Mouse (Mus musculus) heart, embryonic 13.5 days (tissue): ENCODE measurements around the gene Tbcel. TPM values are rescaled to one million over a fixed set of nuclear protein-coding genes. Genes with fewer than 3 reads are reported as not detected.

Source experiments
- ATAC-seq: fragments of 200-750 bp; cut with Nextera tagmentation; 2 replicates; pipeline ENCODE4 v1.8.0; 2017; ENCODE audit warnings: moderate TSS enrichment; ENCODE audit not compliant: insufficient number of reproducible peaks, low FRiP score, low TSS enrichment; ENCODE audit errors: extremely low read depth
- H3K27ac ChIP-seq: fragments of 300-500 bp; sonication (generic); replicated peaks from 2 replicates; pipeline ENCODE4 v1.5.1; 2015; ENCODE audit warnings: moderate library complexity, mild to moderate bottlenecking, inconsistent platforms
- H3K27me3 ChIP-seq: fragments of 300-500 bp; sonication (generic); replicated peaks from 2 replicates; pipeline ENCODE4 v1.6.1; 2015; ENCODE audit warnings: mild to moderate bottlenecking, inconsistent platforms
- H3K36me3 ChIP-seq: fragments of 300-500 bp; sonication (generic); 2 replicates; pipeline ENCODE4 v1.6.1; 2015; ENCODE audit warnings: mild to moderate bottlenecking, inconsistent platforms
- H3K4me1 ChIP-seq: fragments of 300-500 bp; sonication (generic); 2 replicates; pipeline ENCODE4 v1.6.1; 2015; ENCODE audit warnings: inconsistent platforms
- H3K4me2 ChIP-seq: fragments of 300-500 bp; sonication (generic); 2 replicates; pipeline ENCODE4 v1.6.1; 2015; ENCODE audit warnings: inconsistent platforms, mild to moderate bottlenecking, moderate library complexity
- H3K4me3 ChIP-seq: fragments of 300-500 bp; sonication (generic); 2 replicates; pipeline ENCODE4 v1.5.1; 2015; ENCODE audit warnings: moderate library complexity, mild to moderate bottlenecking, inconsistent platforms
- H3K9ac ChIP-seq: fragments of 300-500 bp; sonication (generic); 2 replicates; pipeline ENCODE4 v1.6.1; 2015; ENCODE audit warnings: inconsistent platforms, mild to moderate bottlenecking, moderate library complexity
- H3K9me3 ChIP-seq: fragments of 300-500 bp; sonication (generic); 2 replicates; pipeline ENCODE4 v1.6.1; 2016; ENCODE audit warnings: inconsistent platforms
- WGBS: fragments of 180-500 bp; shearing (Covaris S2); methylation state at CpG from one replicate; pipeline ENCODE4 v1.1.7; 2015; ENCODE audit warnings: mixed read lengths; 5-methylcytosine and 5-hydroxymethylcytosine counted together
- polyA plus RNA-seq: library from polyadenylated mRNA; unstranded; fragments of >200 nt; fragmentation: Nextera tagmentation; extraction: Ambion mirVana; gene quantifications from 2 replicates; pipeline ENCODE4 v1.2.1, GENCODE M21; 2015

Tbcel gene
- polyA plus RNA-seq, 1 experiment from 2014 or later: 4.1 TPM

- Histone ChIP-seq H3K27ac (peak overlapping the region; percentile 64), H3K4me2 (peak overlapping the region; percentile 52), H3K36me3 (no peaks in the 10 kb centered on the region), H3K4me3 (peak overlapping the region; percentile 18; the same call in 1 of the 2 replicates), H3K9me3 (no peaks in the 10 kb centered on the region), H3K9ac (peak overlapping the region; percentile 28; the same call in 1 of the 2 replicates), H3K4me1 (peaks cover 48% of the 10 kb centered on the region), H3K27me3 (peaks cover 73% of the 10 kb centered on the region)
- 41% methylated on average over 8 of the region's 8 CpGs for WGBS
- ATAC-seq: peak; percentile 79
These were observed 44.2 kb downstream of the Tbcel start for GRCm38 (mm10) chr9:42463220-42463989.

- H3K4me3 ChIP-seq: peak overlapping the region; percentile 18
- H3K36me3 ChIP-seq: no peaks in the 10 kb centered on the region
- peaks cover 73% of the 10 kb centered on the region for H3K27me3 ChIP-seq
- peak overlapping the region; percentile 52 for H3K4me2 ChIP-seq
- no peaks in the 10 kb centered on the region for H3K9me3 ChIP-seq
- peak overlapping the region; percentile 64 for H3K27ac ChIP-seq
- no peak for ATAC-seq
- WGBS: 69% methylated on average over 7 of the region's 7 CpGs
- no peak overlapping the region for H3K9ac ChIP-seq
- peaks cover 48% of the 10 kb centered on the region for H3K4me1 ChIP-seq
These were observed 44.9 kb downstream of the Tbcel start for GRCm38 (mm10) chr9:42462585-42463219.

GRCm38 (mm10) chr9:42461390-42462108 lies 46.1 kb downstream of the Tbcel start:
- WGBS: 5% methylated on average over 11 of the region's 11 CpGs
- Histone ChIP-seq H3K27ac (peak overlapping the region; percentile 83), H3K4me2 (peak overlapping the region; percentile 56), H3K27me3 (peaks cover 72% of the 10 kb centered on the region), H3K9ac (peak overlapping the region; percentile 33), H3K9me3 (no peaks in the 10 kb centered on the region), H3K4me1 (peaks cover 52% of the 10 kb centered on the region), H3K36me3 (no peaks in the 10 kb centered on the region), H3K4me3 (peak overlapping the region; percentile 38)
- ATAC-seq: peak; percentile 59; the same call in 1 of the 2 replicates

- H3K36me3 ChIP-seq: no peaks in the 10 kb centered on the region
- ATAC-seq: no peak
- peak overlapping the region; percentile 28; the same call in 1 of the 2 replicates for H3K9ac ChIP-seq
- 84% methylated on average over 10 of the region's 10 CpGs for WGBS
- peak overlapping the region; percentile 56 for H3K4me2 ChIP-seq
- H3K4me3 ChIP-seq: peak overlapping the region; percentile 38
- H3K4me1 ChIP-seq: peaks cover 47% of the 10 kb centered on the region
- peaks cover 74% of the 10 kb centered on the region for H3K27me3 ChIP-seq
- H3K27ac ChIP-seq: peak overlapping the region; percentile 83
- no peaks in the 10 kb centered on the region for H3K9me3 ChIP-seq
These were observed 47.3 kb downstream of the Tbcel start for GRCm38 (mm10) chr9:42460353-42460752.

GRCm38 (mm10) chr9:42459736-42460135 lies 47.9 kb downstream of the Tbcel start:
- ATAC-seq: no peak
- H3K4me1 ChIP-seq: peaks cover 47% of the 10 kb centered on the region

GRCm38 (mm10) chr9:42458741-42459515 lies 48.7 kb downstream of the Tbcel start:
- Histone ChIP-seq H3K9me3 (no peaks in the 10 kb centered on the region), H3K27me3 (peaks cover 81% of the 10 kb centered on the region), H3K4me2 (peak overlapping the region; percentile 56), H3K27ac (no peak overlapping the region), H3K4me1 (peaks cover 47% of the 10 kb centered on the region), H3K9ac (no peak overlapping the region), H3K36me3 (no peaks in the 10 kb centered on the region), H3K4me3 (peak overlapping the region; percentile 38)
- no peak for ATAC-seq
- WGBS: 61% methylated on average over 9 of the region's 9 CpGs

More at GRCm38 (mm10) chr9:42459736-42460135, 47.9 kb downstream of the Tbcel start:
- Histone ChIP-seq H3K36me3 (no peaks in the 10 kb centered on the region), H3K9me3 (no peaks in the 10 kb centered on the region), H3K4me3 (peak overlapping the region; percentile 38), H3K4me2 (peak overlapping the region; percentile 56), H3K9ac (no peak overlapping the region), H3K27ac (0 out of 2 replicates have a peak overlapping the region, but pooled peaks have one; percentile 20), H3K27me3 (peaks cover 80% of the 10 kb centered on the region)
- 74% methylated on average over 6 of the region's 6 CpGs for WGBS

- WGBS: 88% methylated on average over 8 of the region's 8 CpGs
- peaks cover 85% of the 10 kb centered on the region for H3K27me3 ChIP-seq
- H3K4me3 ChIP-seq: no peak overlapping the region
- peaks cover 35% of the 10 kb centered on the region for H3K4me1 ChIP-seq
- ATAC-seq: no peak
- no peak overlapping the region for H3K27ac ChIP-seq
- H3K4me2 ChIP-seq: peak overlapping the region; percentile 56
- H3K36me3 ChIP-seq: no peaks in the 10 kb centered on the region
- H3K9ac ChIP-seq: no peak overlapping the region
- H3K9me3 ChIP-seq: no peaks in the 10 kb centered on the region
These were observed 50.1 kb downstream of the Tbcel start for GRCm38 (mm10) chr9:42457501-42457900.

GRCm38 (mm10) chr9:42454364-42454763 lies 53.2 kb downstream of the Tbcel start:
- Histone ChIP-seq H3K27ac (no peak overlapping the region), H3K4me3 (no peak overlapping the region), H3K4me1 (peaks cover 10% of the 10 kb centered on the region; the same call in 1 of the 2 replicates), H3K36me3 (peaks cover 17% of the 10 kb centered on the region), H3K9ac (no peak overlapping the region), H3K9me3 (no peaks in the 10 kb centered on the region), H3K4me2 (no peak overlapping the region), H3K27me3 (peaks cover 75% of the 10 kb centered on the region)
- 94% methylated on average over 8 of the region's 8 CpGs for WGBS
- ATAC-seq: no peak

GRCm38 (mm10) chr9:42449043-42449442 lies 58.6 kb downstream of the Tbcel start:
- no peak for ATAC-seq
- Histone ChIP-seq H3K9ac (no peak overlapping the region), H3K4me2 (no peak overlapping the region), H3K9me3 (no peaks in the 10 kb centered on the region), H3K4me3 (no peak overlapping the region), H3K36me3 (peaks cover 50% of the 10 kb centered on the region), H3K27ac (no peak overlapping the region), H3K27me3 (peaks cover 23% of the 10 kb centered on the region), H3K4me1 (no peaks in the 10 kb centered on the region)
- 88% methylated on average over 6 of the region's 6 CpGs for WGBS

GRCm38 (mm10) chr9:42442100-42442499 lies 65.5 kb downstream of the Tbcel start:
- WGBS: 86% methylated on average over 8 of the region's 8 CpGs
- H3K4me1 ChIP-seq: 0 out of 2 replicates have a peak, but pooled peaks cover 4% of the 10 kb centered on the region
- H3K9me3 ChIP-seq: no peaks in the 10 kb centered on the region
- no peak overlapping the region for H3K4me2 ChIP-seq
- no peak overlapping the region for H3K4me3 ChIP-seq
- no peak overlapping the region for H3K27ac ChIP-seq
- no peak overlapping the region for H3K9ac ChIP-seq
- H3K27me3 ChIP-seq: no peaks in the 10 kb centered on the region
- no peak for ATAC-seq
- H3K36me3 ChIP-seq: peaks cover 65% of the 10 kb centered on the region
